Mouse (Mus musculus) limb, embryonic 13.5 days (tissue): ENCODE results near the gene Dnah11. TPM values are rescaled to one million over a fixed set of nuclear protein-coding genes. Genes with fewer than 3 reads are reported as not detected.

ENCODE experiments used
- ATAC-seq: fragments of 200-750 bp; cut with Nextera tagmentation; 2 replicates; pipeline ENCODE4 v1.8.0; 2017; ENCODE audit warnings: low read depth, moderate number of reproducible peaks, moderate TSS enrichment; ENCODE audit not compliant: low FRiP score
- H3K27ac ChIP-seq: fragments of 300-500 bp; sonication (generic); 2 replicates; pipeline ENCODE4 v1.5.1; 2015; ENCODE audit warnings: inconsistent platforms, mild to moderate bottlenecking, moderate library complexity
- H3K27me3 ChIP-seq: fragments of 300-500 bp; sonication (generic); 2 replicates; pipeline ENCODE4 v1.6.1; 2015; ENCODE audit warnings: mild to moderate bottlenecking, inconsistent platforms
- H3K36me3 ChIP-seq: fragments of 300-500 bp; sonication (generic); 2 replicates; pipeline ENCODE4 v1.6.1; 2015; ENCODE audit warnings: inconsistent platforms, mild to moderate bottlenecking, moderate library complexity
- H3K4me1 ChIP-seq: fragments of 300-500 bp; sonication (generic); 2 replicates; pipeline ENCODE4 v1.6.1; 2015; ENCODE audit warnings: inconsistent platforms
- H3K4me2 ChIP-seq: fragments of 300-500 bp; sonication (generic); replicated peaks from 2 replicates; pipeline ENCODE4 v1.6.1; 2015; ENCODE audit warnings: inconsistent platforms, mild to moderate bottlenecking, moderate library complexity
- H3K4me3 ChIP-seq: fragments of 300-500 bp; sonication (generic); 2 replicates; pipeline ENCODE4 v1.5.1; 2015; ENCODE audit warnings: moderate library complexity, mild to moderate bottlenecking, inconsistent platforms
- H3K9ac ChIP-seq: fragments of 300-500 bp; sonication (generic); 2 replicates; pipeline ENCODE4 v1.6.1; 2015; ENCODE audit warnings: mild to moderate bottlenecking, inconsistent platforms
- H3K9me3 ChIP-seq: fragments of 300-500 bp; sonication (generic); 2 replicates; pipeline ENCODE4 v1.6.1; 2016; ENCODE audit warnings: inconsistent platforms
- WGBS: fragments of 180-500 bp; shearing (Covaris S2); methylation state at CpG from one replicate; pipeline ENCODE4 v1.1.7; 2015; 5-methylcytosine and 5-hydroxymethylcytosine counted together
- polyA plus RNA-seq: library from polyadenylated mRNA; unstranded; fragments of >200 nt; fragmentation: Nextera tagmentation; extraction: Ambion mirVana; gene quantifications from 2 replicates; pipeline ENCODE4 v1.2.1, GENCODE M21; 2015

The Dnah11 gene
- polyA plus RNA-seq, 1 experiment from 2014 or later = 0.11 TPM

DNA sequence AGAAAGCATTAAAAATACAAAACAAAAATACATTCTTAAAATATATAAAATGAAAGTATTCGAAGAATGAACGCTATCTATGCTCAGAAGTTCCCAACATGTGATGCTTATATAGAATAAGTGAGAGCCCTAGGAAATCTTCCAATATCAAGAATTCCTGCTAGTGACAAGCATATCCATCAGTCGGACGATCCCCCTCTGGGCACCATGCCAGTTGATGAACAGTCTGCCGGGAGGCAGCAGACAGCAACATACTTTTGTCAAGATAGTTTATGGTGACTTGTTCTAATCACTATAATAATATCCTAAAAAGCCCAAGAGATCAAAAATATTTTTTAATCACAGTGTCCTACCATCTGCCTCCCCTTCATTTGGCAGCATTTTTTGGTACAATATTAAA, 114.7 kb downstream of the Dnah11 start:
- no peak overlapping the region for H3K9ac ChIP-seq
- H3K27ac ChIP-seq = no peak overlapping the region
- ATAC-seq = no peak
- H3K9me3 ChIP-seq = no peaks in the 10 kb centered on the region
- H3K4me2 ChIP-seq = no peak overlapping the region
- H3K4me3 ChIP-seq = no peak overlapping the region
- no peaks in the 10 kb centered on the region for H3K4me1 ChIP-seq
- WGBS = 83% methylated on average over 5 of the region's 5 CpGs
- H3K36me3 ChIP-seq = no peaks in the 10 kb centered on the region
- H3K27me3 ChIP-seq = no peaks in the 10 kb centered on the region

GRCm38 (mm10) chr12:118080441-118080840, 118.4 kb downstream of the Dnah11 start:
- Histone ChIP-seq H3K27me3 (no peaks in the 10 kb centered on the region), H3K27ac (no peak overlapping the region), H3K9ac (no peak overlapping the region), H3K4me2 (no peak overlapping the region), H3K9me3 (no peaks in the 10 kb centered on the region), H3K4me3 (no peak overlapping the region), H3K36me3 (no peaks in the 10 kb centered on the region), H3K4me1 (no peaks in the 10 kb centered on the region)
- ATAC-seq = no peak
- 84% methylated on average over 6 of the region's 6 CpGs for WGBS

DNA sequence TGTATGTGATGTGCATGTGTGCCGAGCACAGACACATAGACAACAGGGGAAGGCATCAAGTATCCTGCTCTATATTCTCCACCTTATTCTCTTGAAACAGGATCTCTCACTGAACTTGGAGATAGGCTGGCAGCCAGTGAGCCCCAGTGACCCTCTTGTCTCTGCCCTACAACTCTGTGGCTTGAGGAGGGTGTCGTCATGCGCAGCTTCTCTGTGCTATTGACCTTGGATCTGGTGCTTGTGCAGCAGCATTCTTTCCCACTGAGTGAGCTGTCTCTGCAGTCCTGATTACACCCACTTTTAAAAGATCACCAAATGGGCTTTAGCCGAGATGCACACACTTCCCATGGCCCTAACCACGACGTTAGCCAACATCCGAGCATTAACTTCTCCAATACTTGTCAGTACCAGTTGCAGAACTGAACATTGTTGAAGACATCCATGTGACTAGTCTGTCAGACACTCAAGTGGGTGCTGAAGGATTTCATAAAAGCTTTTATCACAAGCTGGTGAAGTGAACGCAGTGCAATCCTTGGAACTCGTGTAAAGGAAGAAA, 120.3 kb downstream of the Dnah11 start:
- H3K27ac ChIP-seq = no peak overlapping the region
- H3K4me2 ChIP-seq = no peak overlapping the region
- no peaks in the 10 kb centered on the region for H3K4me1 ChIP-seq
- WGBS = 82% methylated on average over 9 of the region's 9 CpGs
- H3K36me3 ChIP-seq = no peaks in the 10 kb centered on the region
- no peaks in the 10 kb centered on the region for H3K9me3 ChIP-seq
- no peak overlapping the region for H3K9ac ChIP-seq
- H3K4me3 ChIP-seq = no peak overlapping the region
- H3K27me3 ChIP-seq = no peaks in the 10 kb centered on the region
- no peak for ATAC-seq

DNA sequence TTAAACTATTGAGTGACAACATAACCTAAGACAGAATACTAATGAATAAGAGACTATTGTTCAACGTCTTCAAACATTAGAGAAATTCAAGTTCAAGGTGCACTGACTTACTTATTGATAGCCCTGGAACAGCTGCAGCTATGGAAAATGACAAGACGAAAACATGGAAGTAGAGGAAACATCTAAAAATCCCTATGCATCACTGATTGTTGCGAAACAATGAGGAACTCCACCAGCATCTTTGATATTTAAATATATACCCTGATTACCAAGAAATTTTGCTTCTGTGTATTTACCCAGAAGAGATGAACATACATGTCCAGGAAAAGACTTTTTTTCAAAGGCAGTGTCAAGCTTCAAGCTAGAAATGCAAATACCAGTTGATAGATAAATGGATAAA, 122.0 kb downstream of the Dnah11 start:
- Histone ChIP-seq H3K4me1 (no peaks in the 10 kb centered on the region), H3K9ac (no peak overlapping the region), H3K27me3 (no peaks in the 10 kb centered on the region), H3K4me2 (no peak overlapping the region), H3K9me3 (no peaks in the 10 kb centered on the region), H3K4me3 (no peak overlapping the region), H3K36me3 (no peaks in the 10 kb centered on the region), H3K27ac (no peak overlapping the region)
- 71% methylated on average over 3 of the region's 3 CpGs for WGBS
- no peak for ATAC-seq

DNA sequence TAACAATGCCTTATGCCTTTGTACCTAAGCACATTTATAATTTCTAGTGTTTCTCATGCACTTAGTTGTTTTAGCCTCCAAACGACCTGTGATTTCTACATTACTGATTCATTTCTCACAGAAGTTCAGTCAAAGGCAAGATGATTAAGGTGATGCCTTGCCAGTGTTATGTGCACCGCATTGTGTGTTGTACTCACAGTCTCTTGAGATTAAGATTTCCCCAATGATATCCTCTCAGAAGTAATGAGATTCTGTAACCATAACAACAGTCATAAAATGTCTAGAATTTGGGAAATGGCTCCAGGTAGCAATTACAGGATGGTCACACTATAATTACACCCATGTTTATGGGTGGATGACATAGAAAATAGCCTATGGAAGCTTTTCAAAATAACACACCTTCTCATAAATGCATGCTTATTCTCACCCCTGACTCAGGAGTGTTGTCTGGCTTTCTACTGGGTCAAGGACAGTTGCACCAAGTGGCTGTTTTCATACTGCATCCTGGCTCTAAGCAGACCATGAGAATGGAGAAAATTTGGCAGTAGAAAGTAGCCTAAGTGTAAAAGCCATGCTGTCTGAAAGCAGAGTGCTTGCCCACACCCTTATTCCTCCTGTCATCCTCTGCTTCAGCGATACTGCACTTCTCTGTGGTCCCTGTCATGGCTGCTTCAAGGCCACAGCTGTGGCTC, 126.5 kb downstream of the Dnah11 start:
- no peaks in the 10 kb centered on the region for H3K36me3 ChIP-seq
- no peak overlapping the region for H3K4me3 ChIP-seq
- no peak for ATAC-seq
- H3K27ac ChIP-seq = no peak overlapping the region
- H3K27me3 ChIP-seq = no peaks in the 10 kb centered on the region
- 71% methylated on average over 3 of the region's 3 CpGs for WGBS
- no peaks in the 10 kb centered on the region for H3K9me3 ChIP-seq
- no peaks in the 10 kb centered on the region for H3K4me1 ChIP-seq
- no peak overlapping the region for H3K4me2 ChIP-seq
- H3K9ac ChIP-seq = no peak overlapping the region

DNA sequence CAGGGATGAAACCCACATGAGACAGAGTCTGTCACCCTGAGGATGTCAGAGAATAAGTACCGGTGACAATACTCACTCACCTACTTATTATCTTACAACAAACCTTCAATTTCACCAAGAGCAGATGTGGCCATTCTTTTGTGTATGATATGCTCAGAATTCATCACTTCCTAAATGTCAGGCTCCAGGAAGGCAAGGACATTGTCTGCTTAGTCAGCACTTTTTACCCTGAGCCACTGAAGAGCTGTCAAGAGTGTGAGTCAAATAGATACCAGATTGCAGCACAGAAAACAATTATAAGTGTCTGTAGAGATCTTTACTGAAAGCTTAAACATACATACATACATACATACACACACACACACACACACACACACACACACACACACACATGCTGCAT, 127.2 kb downstream of the Dnah11 start:
- no peak overlapping the region for H3K27ac ChIP-seq
- no peak overlapping the region for H3K4me3 ChIP-seq
- no peak for ATAC-seq
- no peaks in the 10 kb centered on the region for H3K36me3 ChIP-seq
- 85% methylated on average over 1 of the region's 1 CpGs for WGBS
- no peaks in the 10 kb centered on the region for H3K27me3 ChIP-seq
- H3K4me2 ChIP-seq = no peak overlapping the region
- no peaks in the 10 kb centered on the region for H3K9me3 ChIP-seq
- no peaks in the 10 kb centered on the region for H3K4me1 ChIP-seq
- H3K9ac ChIP-seq = no peak overlapping the region

DNA sequence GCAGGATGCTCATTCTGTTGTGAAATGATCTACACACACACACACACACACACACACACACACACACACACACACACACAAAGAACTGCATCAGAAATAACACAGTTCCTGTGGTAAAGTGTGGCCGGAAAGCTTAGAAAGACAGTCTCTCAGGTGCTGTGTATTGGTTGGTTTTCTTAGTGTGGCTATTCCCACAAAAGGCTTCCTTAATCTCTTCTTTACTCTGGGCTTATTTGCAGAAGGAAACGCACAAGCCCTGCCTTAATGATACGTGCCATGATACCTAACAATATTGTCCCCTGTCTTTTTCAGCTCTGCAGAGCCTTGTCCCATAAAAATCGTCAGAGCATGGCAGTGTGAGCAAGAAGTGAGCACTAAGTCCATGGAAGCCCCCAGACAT, 130.1 kb downstream of the Dnah11 start:
- H3K4me3 ChIP-seq = no peak overlapping the region
- no peak for ATAC-seq
- no peak overlapping the region for H3K27ac ChIP-seq
- H3K4me2 ChIP-seq = no peak overlapping the region
- 80% methylated on average over 4 of the region's 4 CpGs for WGBS
- no peak overlapping the region for H3K9ac ChIP-seq
- H3K9me3 ChIP-seq = no peaks in the 10 kb centered on the region
- no peaks in the 10 kb centered on the region for H3K36me3 ChIP-seq
- no peaks in the 10 kb centered on the region for H3K27me3 ChIP-seq
- no peaks in the 10 kb centered on the region for H3K4me1 ChIP-seq

- 87% methylated on average over 6 of the region's 6 CpGs for WGBS
- H3K4me1 ChIP-seq = no peaks in the 10 kb centered on the region
- H3K27me3 ChIP-seq = no peaks in the 10 kb centered on the region
- no peak overlapping the region for H3K4me3 ChIP-seq
- no peak overlapping the region for H3K4me2 ChIP-seq
- no peaks in the 10 kb centered on the region for H3K9me3 ChIP-seq
- no peaks in the 10 kb centered on the region for H3K36me3 ChIP-seq
- ATAC-seq = no peak
- H3K27ac ChIP-seq = no peak overlapping the region
- H3K9ac ChIP-seq = no peak overlapping the region
Observed at GRCm38 (mm10) chr12:118062343-118062742, 136.5 kb downstream of the Dnah11 start.

- no peaks in the 10 kb centered on the region for H3K27me3 ChIP-seq
- no peak overlapping the region for H3K4me2 ChIP-seq
- WGBS = 70% methylated on average over 10 of the region's 10 CpGs
- H3K9me3 ChIP-seq = no peaks in the 10 kb centered on the region
- no peak overlapping the region for H3K27ac ChIP-seq
- H3K4me1 ChIP-seq = no peaks in the 10 kb centered on the region
- H3K9ac ChIP-seq = no peak overlapping the region
- no peak for ATAC-seq
- H3K36me3 ChIP-seq = no peaks in the 10 kb centered on the region
- H3K4me3 ChIP-seq = no peak overlapping the region
Observed at GRCm38 (mm10) chr12:118056876-118057275, 142.0 kb downstream of the Dnah11 start.

- Histone ChIP-seq H3K27ac (no peak overlapping the region), H3K27me3 (no peaks in the 10 kb centered on the region), H3K9me3 (no peaks in the 10 kb centered on the region), H3K4me1 (no peaks in the 10 kb centered on the region), H3K4me3 (no peak overlapping the region), H3K36me3 (no peaks in the 10 kb centered on the region), H3K4me2 (no peak overlapping the region), H3K9ac (no peak overlapping the region)
- WGBS = 81% methylated on average over 4 of the region's 4 CpGs
- no peak for ATAC-seq
Observed at GRCm38 (mm10) chr12:118045381-118045780, 153.5 kb downstream of the Dnah11 start.

GRCm38 (mm10) chr12:118043130-118043647, 155.7 kb downstream of the Dnah11 start:
- Histone ChIP-seq H3K9ac (no peak overlapping the region), H3K27ac (no peak overlapping the region), H3K36me3 (no peaks in the 10 kb centered on the region), H3K9me3 (no peaks in the 10 kb centered on the region), H3K4me3 (no peak overlapping the region), H3K27me3 (no peaks in the 10 kb centered on the region), H3K4me1 (no peaks in the 10 kb centered on the region), H3K4me2 (no peak overlapping the region)
- ATAC-seq = peak; percentile 24; the same call in 1 of the 2 replicates
- WGBS = 89% methylated on average over 1 of the region's 1 CpGs

DNA sequence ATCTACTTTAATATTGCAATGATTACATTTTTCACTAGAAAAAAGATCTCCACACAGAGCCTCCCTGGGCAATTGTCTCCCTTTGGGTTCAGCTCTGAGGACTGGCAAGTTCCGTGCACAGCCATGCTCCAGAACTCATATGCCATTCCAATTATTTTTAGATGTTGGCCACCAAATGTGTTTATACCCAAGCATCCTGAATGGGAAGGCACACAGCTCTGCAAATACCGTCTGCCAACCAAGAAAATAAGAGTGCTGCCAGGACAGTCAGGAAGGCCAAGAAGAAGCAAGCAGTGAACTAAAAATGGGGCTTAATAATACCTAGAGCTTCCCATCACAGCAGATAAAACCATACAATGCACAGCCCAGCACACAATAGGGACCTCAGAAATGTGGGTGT, 156.6 kb downstream of the Dnah11 start:
- no peak for ATAC-seq
- H3K4me2 ChIP-seq = no peak overlapping the region
- no peaks in the 10 kb centered on the region for H3K4me1 ChIP-seq
- H3K36me3 ChIP-seq = no peaks in the 10 kb centered on the region
- WGBS = 86% methylated on average over 2 of the region's 2 CpGs
- H3K9me3 ChIP-seq = no peaks in the 10 kb centered on the region
- no peak overlapping the region for H3K27ac ChIP-seq
- no peak overlapping the region for H3K4me3 ChIP-seq
- H3K9ac ChIP-seq = no peak overlapping the region
- H3K27me3 ChIP-seq = no peaks in the 10 kb centered on the region

GRCm38 (mm10) chr12:118034990-118035389, 163.9 kb downstream of the Dnah11 start:
- H3K27ac ChIP-seq = no peak overlapping the region

More at GRCm38 (mm10) chr12:118034990-118035389, 163.9 kb downstream of the Dnah11 start:
- H3K9ac ChIP-seq = no peak overlapping the region
- H3K36me3 ChIP-seq = no peaks in the 10 kb centered on the region
- H3K4me3 ChIP-seq = no peak overlapping the region
- H3K4me1 ChIP-seq = peaks cover 4% of the 10 kb centered on the region; the same call in 1 of the 2 replicates
- H3K4me2 ChIP-seq = no peak overlapping the region
- H3K9me3 ChIP-seq = no peaks in the 10 kb centered on the region
- ATAC-seq = no peak
- no peaks in the 10 kb centered on the region for H3K27me3 ChIP-seq
- WGBS = 64% methylated on average over 1 of the region's 1 CpGs
